Mouse (Mus musculus): Measurements from ENCODE around the gene 8030411F24Rik. TPM values are rescaled to one million over a fixed set of nuclear protein-coding genes. Genes with fewer than 3 reads are reported as not detected.

The 8030411F24Rik gene
- polyA plus RNA-seq (2015; fragmentation: Nextera tagmentation; extraction: Ambion mirVana) = not detected in 2 replicates

- ATAC-seq (ENCODE audit: low read depth) = no peak
- H3K9me3 ChIP-seq (replicated peaks; ENCODE audit: control insufficient read depth, low read length) = no peaks in the 10 kb centered on the region
- no peaks in the 10 kb centered on the region for H3K4me1 ChIP-seq (ENCODE audit: control insufficient read depth, low read depth, low read length)
- H3K36me3 ChIP-seq (ENCODE audit: control insufficient read depth, insufficient read depth) = no peaks in the 10 kb centered on the region
- H3K4me3 ChIP-seq (ENCODE audit: low read depth, low read length) = no peak within 1 kb of the TSS
- 10% methylated on average over 1 of the region's 1 CpGs for WGBS (ENCODE audit: insufficient replicate concordance)
- no peaks in the 10 kb centered on the region for H3K27me3 ChIP-seq (ENCODE audit: control insufficient read depth, insufficient read depth, low read depth, low read length)
- no peak within 1 kb of the TSS for H3K9ac ChIP-seq (ENCODE audit: low read depth, low read length)
- H3K27ac ChIP-seq (ENCODE audit: low read length) = no peak within 1 kb of the TSS
- no peak within 1 kb of the TSS for H3K4me2 ChIP-seq (ENCODE audit: low read depth, low read length)
These were observed at the start of gene 8030411F24Rik for GRCm38 (mm10) chr2:148781709-148782108. Gene 8030411F24Rik (plus strand): TSS chr2:148782009.

GRCm38 (mm10) chr2:148732327-148733000 is 49.3 kb upstream of the 8030411F24Rik start, which contains the start of gene Napb:
Gene Napb (minus strand): TSS chr2:148732467.
- H3K9ac ChIP-seq (ENCODE audit: low read depth, low read length) = peak within 1 kb of the TSS; percentile 58
- H3K36me3 ChIP-seq (ENCODE audit: control insufficient read depth, insufficient read depth) = no peaks in the 10 kb centered on the region
- H3K4me3 ChIP-seq (ENCODE audit: low read depth, low read length) = peak within 1 kb of the TSS; percentile 69
- H3K27ac ChIP-seq (ENCODE audit: low read length) = no peak within 1 kb of the TSS
- 6% methylated on average over 18 of the region's 18 CpGs for WGBS (ENCODE audit: insufficient replicate concordance)
- peak within 1 kb of the TSS; percentile 73 for H3K4me2 ChIP-seq (ENCODE audit: low read depth, low read length)
- H3K27me3 ChIP-seq (ENCODE audit: control insufficient read depth, insufficient read depth, low read depth, low read length) = no peaks in the 10 kb centered on the region
- H3K4me1 ChIP-seq (ENCODE audit: control insufficient read depth, low read depth, low read length) = no peaks in the 10 kb centered on the region
- peak; percentile 97 for ATAC-seq (ENCODE audit: low read depth)
- H3K9me3 ChIP-seq (replicated peaks; ENCODE audit: control insufficient read depth, low read length) = no peaks in the 10 kb centered on the region

- H3K4me2 ChIP-seq (ENCODE audit: low read depth, low read length) = no peak overlapping the region
- no peak for ATAC-seq (ENCODE audit: low read depth)
- 55% methylated on average over 3 of the region's 3 CpGs for WGBS (ENCODE audit: insufficient replicate concordance)
- no peak overlapping the region for H3K9ac ChIP-seq (ENCODE audit: low read depth, low read length)
- no peaks in the 10 kb centered on the region for H3K9me3 ChIP-seq (replicated peaks; ENCODE audit: control insufficient read depth, low read length)
- H3K4me1 ChIP-seq (ENCODE audit: control insufficient read depth, low read depth, low read length) = no peaks in the 10 kb centered on the region
- no peak overlapping the region for H3K4me3 ChIP-seq (ENCODE audit: low read depth, low read length)
- H3K27me3 ChIP-seq (ENCODE audit: control insufficient read depth, insufficient read depth, low read depth, low read length) = no peaks in the 10 kb centered on the region
- H3K27ac ChIP-seq (ENCODE audit: low read length) = no peak overlapping the region
- no peaks in the 10 kb centered on the region for H3K36me3 ChIP-seq (ENCODE audit: control insufficient read depth, insufficient read depth)
These were observed 38.8 kb upstream of the 8030411F24Rik start for GRCm38 (mm10) chr2:148743001-148743400.

- no peak overlapping the region for H3K27ac ChIP-seq (ENCODE audit: low read length)
- 58% methylated on average over 3 of the region's 3 CpGs for WGBS (ENCODE audit: insufficient replicate concordance)
- no peaks in the 10 kb centered on the region for H3K4me1 ChIP-seq (ENCODE audit: control insufficient read depth, low read depth, low read length)
- no peaks in the 10 kb centered on the region for H3K9me3 ChIP-seq (replicated peaks; ENCODE audit: control insufficient read depth, low read length)
- no peak overlapping the region for H3K4me3 ChIP-seq (ENCODE audit: low read depth, low read length)
- H3K36me3 ChIP-seq (ENCODE audit: control insufficient read depth, insufficient read depth) = no peaks in the 10 kb centered on the region
- no peak overlapping the region for H3K9ac ChIP-seq (ENCODE audit: low read depth, low read length)
- ATAC-seq (ENCODE audit: low read depth) = no peak
- H3K4me2 ChIP-seq (ENCODE audit: low read depth, low read length) = no peak overlapping the region
- no peaks in the 10 kb centered on the region for H3K27me3 ChIP-seq (ENCODE audit: control insufficient read depth, insufficient read depth, low read depth, low read length)
These were observed 37.9 kb upstream of the 8030411F24Rik start for GRCm38 (mm10) chr2:148743846-148744407.

GRCm38 (mm10) chr2:148750058-148750457 is 31.8 kb upstream of the 8030411F24Rik start, which contains the start of gene Cstl1:
Gene Cstl1 (plus strand): TSS chr2:148750358.
- 63% methylated on average over 1 of the region's 1 CpGs for WGBS (ENCODE audit: insufficient replicate concordance)
- no peaks in the 10 kb centered on the region for H3K9me3 ChIP-seq (replicated peaks; ENCODE audit: control insufficient read depth, low read length)
- H3K4me1 ChIP-seq (ENCODE audit: control insufficient read depth, low read depth, low read length) = no peaks in the 10 kb centered on the region
- H3K9ac ChIP-seq (ENCODE audit: low read depth, low read length) = no peak within 1 kb of the TSS
- no peak within 1 kb of the TSS for H3K27ac ChIP-seq (ENCODE audit: low read length)
- H3K27me3 ChIP-seq (ENCODE audit: control insufficient read depth, insufficient read depth, low read depth, low read length) = no peaks in the 10 kb centered on the region
- H3K36me3 ChIP-seq (ENCODE audit: control insufficient read depth, insufficient read depth) = no peaks in the 10 kb centered on the region
- H3K4me3 ChIP-seq (ENCODE audit: low read depth, low read length) = no peak within 1 kb of the TSS
- no peak for ATAC-seq (ENCODE audit: low read depth)
- no peak within 1 kb of the TSS for H3K4me2 ChIP-seq (ENCODE audit: low read depth, low read length)

- ATAC-seq (ENCODE audit: low read depth) = peak; percentile 47
- H3K4me3 ChIP-seq (ENCODE audit: low read depth, low read length) = peak overlapping the region; percentile 33
- H3K36me3 ChIP-seq (ENCODE audit: control insufficient read depth, insufficient read depth) = no peaks in the 10 kb centered on the region
- no peaks in the 10 kb centered on the region for H3K4me1 ChIP-seq (ENCODE audit: control insufficient read depth, low read depth, low read length)
- H3K9me3 ChIP-seq (replicated peaks; ENCODE audit: control insufficient read depth, low read length) = no peaks in the 10 kb centered on the region
- H3K27ac ChIP-seq (ENCODE audit: low read length) = no peak overlapping the region
- peak overlapping the region; percentile 54 for H3K4me2 ChIP-seq (ENCODE audit: low read depth, low read length)
- no peaks in the 10 kb centered on the region for H3K27me3 ChIP-seq (ENCODE audit: control insufficient read depth, insufficient read depth, low read depth, low read length)
- WGBS (ENCODE audit: insufficient replicate concordance) = 11% methylated on average over 15 of the region's 15 CpGs
- no peak overlapping the region for H3K9ac ChIP-seq (ENCODE audit: low read depth, low read length)
These were observed 29.7 kb upstream of the 8030411F24Rik start for GRCm38 (mm10) chr2:148751893-148752813.

GRCm38 (mm10) chr2:148754310-148754846 is 27.4 kb upstream of the 8030411F24Rik start:
- WGBS (ENCODE audit: insufficient replicate concordance) = 21% methylated on average over 1 of the region's 1 CpGs
- Histone ChIP-seq H3K4me2 (ENCODE audit: low read depth, low read length) (no peak overlapping the region), H3K36me3 (ENCODE audit: control insufficient read depth, insufficient read depth) (no peaks in the 10 kb centered on the region), H3K27me3 (ENCODE audit: control insufficient read depth, insufficient read depth, low read depth, low read length) (no peaks in the 10 kb centered on the region), H3K9ac (ENCODE audit: low read depth, low read length) (no peak overlapping the region), H3K27ac (ENCODE audit: low read length) (no peak overlapping the region), H3K4me3 (ENCODE audit: low read depth, low read length) (no peak overlapping the region), H3K4me1 (ENCODE audit: control insufficient read depth, low read depth, low read length) (no peaks in the 10 kb centered on the region), H3K9me3 (replicated peaks; ENCODE audit: control insufficient read depth, low read length) (no peaks in the 10 kb centered on the region)
- ATAC-seq (ENCODE audit: low read depth) = no peak

- Histone ChIP-seq H3K9ac (ENCODE audit: low read depth, low read length) (no peak overlapping the region), H3K27me3 (ENCODE audit: control insufficient read depth, insufficient read depth, low read depth, low read length) (no peaks in the 10 kb centered on the region), H3K27ac (ENCODE audit: low read length) (no peak overlapping the region), H3K36me3 (ENCODE audit: control insufficient read depth, insufficient read depth) (no peaks in the 10 kb centered on the region), H3K9me3 (replicated peaks; ENCODE audit: control insufficient read depth, low read length) (no peaks in the 10 kb centered on the region), H3K4me2 (ENCODE audit: low read depth, low read length) (no peak overlapping the region), H3K4me3 (ENCODE audit: low read depth, low read length) (no peak overlapping the region), H3K4me1 (ENCODE audit: control insufficient read depth, low read depth, low read length) (no peaks in the 10 kb centered on the region)
- 80% methylated on average over 1 of the region's 1 CpGs for WGBS (ENCODE audit: insufficient replicate concordance)
- ATAC-seq (ENCODE audit: low read depth) = peak; percentile 11; the same call in 1 of the 2 replicates
These were observed 18.0 kb upstream of the 8030411F24Rik start for GRCm38 (mm10) chr2:148763648-148764388.
